Mouse (Mus musculus): ENCODE measurements around the gene Pvalb. TPM values are rescaled to one million over a fixed set of nuclear protein-coding genes. Genes with fewer than 3 reads are reported as not detected.

Pvalb gene
- polyA plus RNA-seq, 1 experiment = not detected

GRCm38 (mm10) chr15:78243774-78244173 is 37.6 kb upstream of the Pvalb start:
- Histone ChIP-seq H3K4me1 (ENCODE audit: control insufficient read depth, insufficient read depth, insufficient read length, low read length) (0 out of 2 replicates have a peak, but pooled peaks cover 4% of the 10 kb centered on the region), H3K27ac (ENCODE audit: insufficient read depth, low read depth, low read length) (peak overlapping the region; percentile 27; the same call in 1 of the 2 replicates), H3K27me3 (ENCODE audit: control insufficient read depth, insufficient read depth, low read length) (no peaks in the 10 kb centered on the region), H3K36me3 (ENCODE audit: control insufficient read depth, insufficient read depth, low read length) (no peaks in the 10 kb centered on the region), H3K4me3 (ENCODE audit: low read depth, low read length) (no peak overlapping the region)
- TF ChIP-seq CTCF (IDR thresholded peaks at IDR 0.05; ENCODE audit: extremely low read depth, insufficient read length, insufficient replicate concordance, low read depth, low read length) (no peak), POLR2A (IDR thresholded peaks at IDR 0.05; ENCODE audit: low read depth, low read length) (no peak)
- WGBS = 54% methylated on average over 6 of the region's 6 CpGs

GRCm38 (mm10) chr15:78243061-78243460 is 36.9 kb upstream of the Pvalb start:
- H3K27ac ChIP-seq (ENCODE audit: insufficient read depth, low read depth, low read length) = no peak overlapping the region

GRCm38 (mm10) chr15:78241335-78241734 is 35.1 kb upstream of the Pvalb start:
- Histone ChIP-seq H3K36me3 (ENCODE audit: control insufficient read depth, insufficient read depth, low read length) (no peaks in the 10 kb centered on the region), H3K27ac (ENCODE audit: insufficient read depth, low read depth, low read length) (no peak overlapping the region), H3K27me3 (ENCODE audit: control insufficient read depth, insufficient read depth, low read length) (no peaks in the 10 kb centered on the region), H3K4me1 (ENCODE audit: control insufficient read depth, insufficient read depth, insufficient read length, low read length) (no peaks in the 10 kb centered on the region), H3K4me3 (ENCODE audit: low read depth, low read length) (no peak overlapping the region)
- WGBS = 49% methylated on average over 11 of the region's 11 CpGs
- no peak for TF ChIP-seq CTCF (IDR thresholded peaks at IDR 0.05; ENCODE audit: extremely low read depth, insufficient read length, insufficient replicate concordance, low read depth, low read length)
- TF ChIP-seq POLR2A (IDR thresholded peaks at IDR 0.05; ENCODE audit: low read depth, low read length) = no peak

More at GRCm38 (mm10) chr15:78243061-78243460, 36.9 kb upstream of the Pvalb start:
- Histone ChIP-seq H3K36me3 (ENCODE audit: control insufficient read depth, insufficient read depth, low read length) (no peaks in the 10 kb centered on the region), H3K4me3 (ENCODE audit: low read depth, low read length) (no peak overlapping the region), H3K4me1 (ENCODE audit: control insufficient read depth, insufficient read depth, insufficient read length, low read length) (0 out of 2 replicates have a peak, but pooled peaks cover 4% of the 10 kb centered on the region), H3K27me3 (ENCODE audit: control insufficient read depth, insufficient read depth, low read length) (no peaks in the 10 kb centered on the region)
- TF ChIP-seq POLR2A (IDR thresholded peaks at IDR 0.05; ENCODE audit: low read depth, low read length) = no peak
- no peak for TF ChIP-seq CTCF (IDR thresholded peaks at IDR 0.05; ENCODE audit: extremely low read depth, insufficient read length, insufficient replicate concordance, low read depth, low read length)
- 75% methylated on average over 8 of the region's 8 CpGs for WGBS

DNA sequence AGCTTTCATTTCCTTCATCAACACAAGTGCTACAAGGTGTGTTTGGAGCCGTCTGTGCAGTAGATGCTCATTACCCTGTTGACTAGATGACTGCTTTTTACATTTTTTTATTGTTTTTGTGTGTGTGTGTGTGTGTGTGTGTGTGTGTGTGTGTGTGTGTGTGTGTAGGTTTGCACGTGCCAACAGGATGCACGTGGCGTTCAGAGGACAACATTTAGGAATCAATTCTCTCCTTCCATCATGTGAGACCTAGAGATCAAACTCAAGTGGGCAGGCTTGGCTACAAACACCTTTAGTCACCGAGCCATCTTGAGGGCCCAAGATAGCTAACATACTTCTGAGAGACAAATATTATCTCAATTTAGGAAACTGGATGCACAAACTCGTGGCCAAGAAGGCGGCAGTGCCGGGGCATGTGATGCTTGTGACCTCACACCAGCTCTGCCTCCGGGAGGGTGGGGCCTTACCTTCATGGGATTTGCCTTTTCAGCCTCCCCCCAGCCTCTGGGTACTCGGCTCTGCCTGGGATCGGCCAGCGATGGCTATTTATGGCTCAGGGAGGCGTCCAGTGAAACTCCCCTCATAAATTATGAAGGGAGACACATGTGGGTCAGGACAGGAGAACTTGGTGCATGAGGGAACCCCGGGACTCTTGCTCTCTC is 33.9 kb upstream of the Pvalb start:
- 58% methylated on average over 14 of the region's 14 CpGs for WGBS
- H3K4me3 ChIP-seq (ENCODE audit: low read depth, low read length) = no peak overlapping the region
- H3K36me3 ChIP-seq (ENCODE audit: control insufficient read depth, insufficient read depth, low read length) = no peaks in the 10 kb centered on the region
- H3K27ac ChIP-seq (ENCODE audit: insufficient read depth, low read depth, low read length) = no peak overlapping the region
- TF ChIP-seq CTCF (IDR thresholded peaks at IDR 0.05; ENCODE audit: extremely low read depth, insufficient read length, insufficient replicate concordance, low read depth, low read length) (no peak), POLR2A (IDR thresholded peaks at IDR 0.05; ENCODE audit: low read depth, low read length) (no peak)
- peaks cover 5% of the 10 kb centered on the region; the same call in 1 of the 2 replicates for H3K4me1 ChIP-seq (ENCODE audit: control insufficient read depth, insufficient read depth, insufficient read length, low read length)
- no peaks in the 10 kb centered on the region for H3K27me3 ChIP-seq (ENCODE audit: control insufficient read depth, insufficient read depth, low read length)

GRCm38 (mm10) chr15:78239453-78239852 is 33.3 kb upstream of the Pvalb start:
- 22% methylated on average over 10 of the region's 10 CpGs for WGBS
- TF ChIP-seq POLR2A (IDR thresholded peaks at IDR 0.05; ENCODE audit: low read depth, low read length) (no peak), CTCF (IDR thresholded peaks at IDR 0.05; ENCODE audit: extremely low read depth, insufficient read length, insufficient replicate concordance, low read depth, low read length) (peak; percentile 99; the same call in 1 of the 2 replicates)

DNA sequence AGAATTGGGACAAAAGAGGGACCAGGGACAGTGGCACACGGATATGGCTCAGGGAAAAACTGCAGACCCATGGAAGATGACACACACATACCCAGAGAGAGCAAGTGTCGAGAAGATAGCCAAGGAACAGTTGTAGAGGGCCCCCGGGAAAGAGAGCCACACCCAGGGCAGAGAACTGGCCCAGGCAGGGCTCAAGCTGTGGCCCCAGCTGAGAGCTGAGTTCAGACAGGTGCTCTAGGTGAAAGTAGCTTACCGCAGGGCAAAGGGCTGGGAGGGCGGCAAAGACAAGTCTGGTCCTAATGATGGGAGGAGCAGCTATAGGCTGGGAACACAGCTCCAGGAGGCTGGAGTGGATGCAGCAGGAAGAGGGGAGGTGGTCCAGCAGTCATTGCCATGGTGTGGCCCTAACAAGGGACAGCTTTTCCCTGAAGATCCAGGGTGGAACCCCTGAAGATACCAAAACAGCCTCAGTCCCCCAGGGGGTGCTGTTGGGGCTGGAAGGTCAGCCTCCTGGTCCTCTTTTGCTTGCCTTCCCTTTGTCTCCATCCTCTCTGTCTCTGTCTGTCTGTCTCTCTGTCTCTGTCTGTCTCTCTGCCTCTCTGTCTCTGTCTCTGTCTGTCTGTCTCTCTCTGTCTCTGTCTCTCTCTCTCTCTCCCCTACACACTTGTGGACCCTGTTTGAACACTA is 28.8 kb upstream of the Pvalb start:
- 34% methylated on average over 5 of the region's 5 CpGs for WGBS
- peaks cover 12% of the 10 kb centered on the region; the same call in 1 of the 2 replicates for H3K4me1 ChIP-seq (ENCODE audit: control insufficient read depth, insufficient read depth, insufficient read length, low read length)
- TF ChIP-seq CTCF (IDR thresholded peaks at IDR 0.05; ENCODE audit: extremely low read depth, insufficient read length, insufficient replicate concordance, low read depth, low read length) (no peak), POLR2A (IDR thresholded peaks at IDR 0.05; ENCODE audit: low read depth, low read length) (no peak)

More at GRCm38 (mm10) chr15:78239453-78239852, 33.3 kb upstream of the Pvalb start:
- no peak overlapping the region for H3K4me3 ChIP-seq (ENCODE audit: low read depth, low read length)
- H3K27ac ChIP-seq (ENCODE audit: insufficient read depth, low read depth, low read length) = no peak overlapping the region
- H3K4me1 ChIP-seq (ENCODE audit: control insufficient read depth, insufficient read depth, insufficient read length, low read length) = peaks cover 10% of the 10 kb centered on the region; the same call in 1 of the 2 replicates
- H3K36me3 ChIP-seq (ENCODE audit: control insufficient read depth, insufficient read depth, low read length) = no peaks in the 10 kb centered on the region
- H3K27me3 ChIP-seq (ENCODE audit: control insufficient read depth, insufficient read depth, low read length) = no peaks in the 10 kb centered on the region

More for the DNA sequence above, 28.8 kb upstream of the Pvalb start:
- no peak overlapping the region for H3K4me3 ChIP-seq (ENCODE audit: low read depth, low read length)
- H3K27ac ChIP-seq (ENCODE audit: insufficient read depth, low read depth, low read length) = peak overlapping the region; percentile 71
- H3K36me3 ChIP-seq (ENCODE audit: control insufficient read depth, insufficient read depth, low read length) = no peaks in the 10 kb centered on the region
- no peaks in the 10 kb centered on the region for H3K27me3 ChIP-seq (ENCODE audit: control insufficient read depth, insufficient read depth, low read length)
